Mouse (Mus musculus): ENCODE data around the gene Klhl36.

Klhl36 gene

DNA sequence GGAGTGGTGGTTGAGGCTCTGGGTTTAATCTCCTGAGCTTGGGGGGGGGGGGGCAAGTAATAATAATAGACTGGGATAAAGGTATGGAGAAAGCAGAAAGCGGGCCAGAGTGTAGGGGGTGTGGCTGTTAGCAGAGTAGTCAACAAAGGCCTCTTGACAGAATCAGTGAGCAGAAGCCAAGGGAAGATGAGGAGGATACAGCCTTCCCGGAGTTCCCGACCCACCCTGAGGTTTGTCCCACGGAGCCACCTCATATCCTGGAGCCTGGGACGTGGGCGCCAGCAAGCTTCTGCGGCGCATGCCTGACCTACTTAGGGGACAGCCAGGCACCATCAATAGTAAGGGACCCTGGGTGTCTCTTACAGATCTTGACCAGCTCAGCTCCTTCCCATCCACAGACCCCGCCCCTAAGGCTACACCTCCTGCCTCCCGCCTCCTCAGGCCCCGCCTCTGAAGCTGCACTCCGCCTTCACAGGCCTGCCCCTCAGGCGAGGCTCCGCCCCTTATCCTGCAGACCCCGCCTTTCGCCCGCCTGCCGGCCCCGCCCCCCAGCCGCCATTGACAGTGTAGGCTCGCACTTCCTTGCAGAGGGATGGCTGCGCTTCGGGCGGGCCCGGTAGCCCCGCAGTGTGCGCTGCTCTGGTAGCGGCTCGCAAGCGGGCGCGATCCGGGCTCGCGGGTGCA is at the start of gene Klhl36:
Klhl36 (plus strand) TSS at position 561 of the 684 bp plus-strand sequence.
- peak; percentile 97 for DNase-seq (ENCODE audit: low spot score)

DNA sequence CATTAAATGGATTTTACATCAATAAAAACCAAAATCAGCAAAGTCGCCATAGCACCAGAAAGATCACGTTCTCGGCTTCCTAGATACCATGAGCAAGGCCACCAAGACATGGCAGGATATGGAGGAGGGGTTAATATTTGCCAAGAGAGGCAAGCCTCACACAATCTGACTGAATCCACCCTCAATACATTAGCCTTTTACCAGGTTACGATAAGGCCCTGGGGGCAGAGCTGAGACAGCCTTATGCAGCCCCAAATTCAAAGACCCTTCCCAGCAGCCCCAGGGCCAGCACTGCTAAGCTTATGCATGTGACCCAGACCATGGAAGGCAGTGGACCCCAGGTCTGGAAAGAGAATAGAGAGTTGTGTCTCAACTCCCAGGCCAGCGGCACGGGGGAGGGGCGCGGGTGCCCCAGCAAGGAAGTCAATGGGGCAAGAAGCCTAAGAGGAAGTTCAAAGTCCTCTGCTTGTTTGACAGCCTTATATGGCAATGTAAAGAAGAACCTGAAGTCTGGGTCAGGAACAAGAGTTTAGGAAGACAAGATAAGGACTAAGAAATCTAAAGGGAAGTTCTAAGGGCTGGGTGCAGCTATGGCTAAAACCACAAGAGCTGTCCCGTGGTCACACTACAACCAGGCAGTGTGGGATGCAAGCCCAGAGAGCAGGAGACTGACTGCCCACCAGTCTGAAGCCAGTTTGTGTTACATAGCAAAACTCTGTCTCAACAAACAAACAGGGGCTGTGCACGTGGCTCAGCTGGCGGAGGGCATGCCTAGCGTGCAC is 49.2 kb upstream of the Klhl36 start:
- peak; percentile 67 for DNase-seq (ENCODE audit: low spot score)

DNA sequence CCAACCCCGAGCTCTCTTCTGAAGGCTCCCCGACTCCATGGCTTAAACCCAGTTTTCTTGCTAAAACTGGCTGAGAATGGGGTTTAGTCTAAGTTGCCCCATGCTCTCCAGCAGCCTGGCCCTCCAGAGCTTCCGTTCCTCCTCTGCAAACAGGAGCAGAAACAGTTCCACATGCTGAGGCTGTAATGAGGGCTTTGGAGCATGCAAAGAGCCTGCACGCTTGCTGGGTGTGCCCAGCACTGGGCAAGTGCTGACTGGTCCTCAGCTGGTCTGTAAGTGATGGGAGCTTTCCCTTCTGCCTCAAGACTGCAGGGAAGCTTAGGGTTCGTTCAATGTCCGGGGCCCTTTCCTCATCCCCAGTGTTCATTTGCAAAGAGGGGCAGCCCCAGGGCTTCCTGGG is 45.8 kb upstream of the Klhl36 start:
- no peak for DNase-seq (ENCODE audit: low spot score)

DNA sequence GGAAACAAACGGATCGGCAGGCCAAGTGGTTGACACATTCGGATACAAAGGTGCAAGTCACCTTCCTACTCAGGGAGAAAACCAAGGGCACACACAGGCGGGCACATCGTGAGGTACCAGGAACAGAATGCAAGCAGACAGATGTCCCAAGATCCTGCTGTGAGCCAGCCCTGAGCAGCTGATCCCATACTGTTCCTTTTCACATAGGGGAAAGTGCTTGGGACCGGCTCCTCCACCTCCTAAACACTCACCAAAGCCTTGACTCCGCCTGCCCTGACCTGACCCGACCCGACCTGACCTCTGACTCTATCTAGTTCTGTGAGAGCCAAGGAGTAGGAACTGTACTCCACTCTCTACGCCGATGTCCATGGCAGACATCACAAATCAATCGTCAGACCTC is 44.6 kb upstream of the Klhl36 start:
- no peak for DNase-seq (ENCODE audit: low spot score)

DNA sequence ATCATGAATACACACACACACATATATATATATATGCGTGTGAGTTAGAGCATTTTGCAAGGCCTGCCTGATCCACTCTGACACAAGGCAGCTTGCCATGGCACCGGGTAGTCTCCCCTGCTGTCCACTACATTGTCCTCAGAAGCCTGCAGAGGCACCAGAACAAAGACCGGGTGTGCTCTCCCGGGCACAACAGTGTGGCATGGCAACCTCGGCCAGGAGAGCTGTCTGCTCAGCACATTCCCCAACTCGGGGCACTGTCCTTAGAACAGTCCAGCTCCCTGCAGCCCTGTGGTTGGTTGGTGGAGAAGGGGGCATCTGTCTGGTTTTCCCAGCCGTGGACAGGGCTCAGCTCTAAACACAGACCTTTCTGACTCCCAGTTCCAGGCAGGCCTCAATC is 42.8 kb upstream of the Klhl36 start:
- DNase-seq (ENCODE audit: low spot score): no peak

DNA sequence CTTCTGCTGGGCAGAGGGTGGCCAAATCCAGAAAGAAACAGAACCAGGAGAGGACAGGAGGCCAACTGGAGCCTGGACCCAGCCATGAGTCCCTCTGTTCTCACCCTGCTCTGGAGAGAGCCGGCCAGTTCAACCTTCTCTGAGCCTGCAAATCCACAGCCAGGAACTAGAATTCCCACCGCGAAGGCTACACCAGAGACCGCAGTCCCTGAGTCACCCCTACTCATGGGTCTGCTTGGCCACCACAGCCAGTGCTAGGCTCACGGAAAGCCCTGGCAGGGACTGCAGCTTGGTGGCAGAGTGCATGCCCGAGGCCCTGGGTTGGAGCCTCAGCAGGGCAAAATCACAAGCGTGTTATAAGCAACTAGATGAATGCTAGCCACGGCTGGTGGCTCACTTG is 42.1 kb upstream of the Klhl36 start:
- DNase-seq (ENCODE audit: low spot score): no peak

DNA sequence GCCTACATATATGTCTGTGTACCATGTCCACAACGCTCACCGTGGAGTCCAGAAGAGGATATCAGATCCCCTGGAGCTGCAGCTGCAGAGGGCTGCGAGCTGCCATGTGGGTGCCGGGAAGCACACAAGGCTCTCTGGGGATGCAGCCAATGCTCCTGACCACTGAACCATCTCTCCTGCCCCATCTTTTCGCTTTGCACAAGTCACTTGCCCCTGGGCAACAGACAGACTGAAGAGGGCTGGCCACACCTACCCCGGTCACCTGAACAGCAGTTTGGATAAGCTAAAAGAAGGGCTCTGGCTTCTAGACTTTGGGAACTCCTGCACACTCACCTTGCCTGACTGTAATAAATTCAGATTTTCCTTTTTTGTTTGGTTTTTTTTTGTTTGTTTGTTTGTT is 40.4 kb upstream of the Klhl36 start:
- DNase-seq (ENCODE audit: low spot score): no peak

DNA sequence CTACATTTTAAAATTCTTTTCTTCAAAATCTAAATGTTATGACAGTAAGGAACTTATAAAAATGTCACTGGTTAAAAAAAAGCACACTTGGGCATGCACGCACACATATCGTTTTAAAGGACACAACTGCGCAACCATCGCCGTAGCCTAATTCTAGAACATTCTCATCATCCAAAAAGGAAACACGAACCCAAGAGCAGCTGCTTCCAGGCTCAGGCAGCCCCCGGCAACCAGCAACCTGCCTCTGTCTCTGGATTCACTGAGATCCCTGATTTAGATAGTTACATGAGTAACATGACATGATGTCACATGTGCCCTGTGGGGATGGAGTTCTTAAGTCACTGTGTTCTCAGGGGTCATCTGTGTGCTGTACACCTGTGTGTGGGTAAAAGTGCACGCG is 38.8 kb upstream of the Klhl36 start:
- no peak for DNase-seq (ENCODE audit: low spot score)

DNA sequence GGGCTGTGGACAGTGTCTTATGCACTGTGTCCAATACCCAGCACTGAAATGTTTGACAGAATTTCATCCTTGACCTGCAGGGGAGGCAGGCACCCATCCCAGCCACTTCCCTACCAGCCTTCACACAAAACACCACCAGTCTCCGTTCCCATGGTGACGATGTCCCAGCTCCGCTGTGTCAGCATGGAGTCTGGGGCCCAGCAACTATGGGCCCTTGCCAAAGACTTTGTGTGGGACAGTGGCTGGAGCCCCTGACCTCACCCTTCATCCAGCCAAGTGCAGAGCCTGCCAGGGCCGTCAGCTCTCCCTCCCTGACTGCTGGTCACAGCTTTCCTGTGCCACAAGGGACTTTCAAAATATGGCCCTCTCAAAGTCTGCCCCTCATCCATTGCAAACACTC is 38.0 kb upstream of the Klhl36 start:
- DNase-seq (ENCODE audit: low spot score): no peak

DNA sequence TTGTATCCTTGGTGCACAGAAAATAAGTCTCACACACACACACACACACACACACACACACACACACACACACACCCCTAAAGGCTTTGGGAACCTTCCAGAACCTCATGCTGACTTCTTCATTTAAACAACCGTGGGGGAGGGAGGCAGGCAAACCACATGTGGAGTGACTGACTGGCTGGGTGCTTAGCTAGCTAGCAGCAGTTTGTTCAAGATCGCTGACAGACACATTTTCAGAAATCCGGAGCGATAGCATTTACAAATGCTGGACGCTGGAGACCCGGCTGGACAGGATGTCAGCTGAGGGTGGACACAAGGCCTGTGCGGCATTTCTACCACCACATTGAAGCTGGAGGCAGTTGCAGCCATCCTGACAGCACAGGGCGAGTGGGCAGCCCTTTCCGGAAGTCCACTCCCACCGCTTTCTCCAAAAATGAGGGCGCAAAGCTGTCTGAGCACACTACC is 37.2 kb upstream of the Klhl36 start:
- DNase-seq (ENCODE audit: low spot score): no peak

DNA sequence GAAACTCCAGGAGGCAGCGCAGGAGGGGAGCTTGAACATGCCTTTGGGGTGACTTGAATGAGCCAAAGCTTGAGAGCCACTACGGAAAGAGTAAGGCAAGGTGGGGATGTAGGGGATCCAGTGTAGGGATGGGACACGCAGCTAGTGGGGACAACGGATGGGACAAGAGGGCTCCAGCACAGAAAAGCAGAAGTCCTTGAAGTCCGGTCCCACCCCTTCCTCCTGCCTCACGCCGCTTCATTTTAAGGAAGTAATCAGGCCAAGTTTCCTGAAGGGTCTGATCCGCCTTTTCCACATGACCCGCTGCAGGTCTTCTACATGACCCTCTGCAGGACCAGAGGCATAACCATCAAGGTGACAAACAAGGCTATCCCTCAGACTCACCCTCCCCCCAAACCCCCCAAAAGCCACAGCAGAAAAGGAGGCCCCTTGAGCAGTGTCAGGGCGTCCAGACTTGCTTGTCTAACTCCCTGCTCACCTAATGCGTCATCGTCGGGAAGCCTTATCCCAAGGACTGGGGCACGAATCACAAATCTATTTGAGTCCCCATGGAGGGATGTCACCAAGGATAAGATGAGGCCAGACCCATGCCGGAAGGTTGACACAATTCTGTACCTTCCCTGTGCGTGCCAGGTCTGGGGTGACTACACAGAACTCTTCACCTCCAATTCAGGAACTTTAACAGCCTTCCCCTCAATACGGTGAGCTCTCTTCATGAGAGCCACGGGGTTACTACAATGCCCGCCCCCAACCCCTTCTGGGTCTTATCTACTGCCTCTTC is 35.9 kb upstream of the Klhl36 start:
- no peak for DNase-seq (ENCODE audit: low spot score)

DNA sequence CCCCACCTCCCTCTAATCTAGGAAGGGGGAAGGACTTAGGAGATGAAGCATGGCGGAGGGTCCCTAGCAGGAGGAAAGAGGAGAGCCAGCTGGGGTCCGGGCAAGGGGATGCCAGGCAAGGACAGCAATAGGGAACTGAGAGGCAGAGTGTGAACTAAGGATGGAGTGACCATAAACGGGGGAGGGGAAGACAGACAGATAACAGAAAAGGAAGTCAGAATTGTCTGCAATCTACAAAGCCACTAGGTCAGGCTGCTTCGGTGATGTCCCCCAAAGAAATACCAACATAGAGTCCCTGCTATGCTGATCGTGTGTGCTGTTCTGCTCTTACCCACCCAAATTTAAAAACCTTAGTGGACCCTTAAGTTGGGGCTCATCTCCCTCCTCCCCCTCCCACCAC is 35.1 kb upstream of the Klhl36 start:
- DNase-seq (ENCODE audit: low spot score): no peak

DNA sequence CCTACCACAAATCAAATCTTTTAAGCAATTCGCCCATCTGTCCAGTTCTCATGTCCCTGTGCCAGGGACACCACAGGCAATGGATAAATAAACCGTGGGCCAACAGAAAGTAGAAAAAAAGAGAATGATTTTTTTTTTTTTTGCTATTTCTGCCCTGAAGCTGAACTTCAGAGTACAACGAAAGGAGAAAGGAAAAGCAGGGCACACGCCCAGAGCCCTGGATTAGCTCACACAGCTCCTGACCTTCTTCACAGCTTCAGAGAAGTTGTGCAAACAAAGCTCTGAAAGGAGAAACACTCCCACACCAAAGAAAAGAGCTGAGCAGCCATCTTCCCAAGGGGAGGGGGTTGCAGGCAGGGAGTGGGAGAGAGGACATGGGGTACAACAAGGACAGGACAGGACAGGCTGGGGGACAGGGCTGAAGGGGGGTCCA is 34.3 kb upstream of the Klhl36 start:
- no peak for DNase-seq (ENCODE audit: low spot score)

DNA sequence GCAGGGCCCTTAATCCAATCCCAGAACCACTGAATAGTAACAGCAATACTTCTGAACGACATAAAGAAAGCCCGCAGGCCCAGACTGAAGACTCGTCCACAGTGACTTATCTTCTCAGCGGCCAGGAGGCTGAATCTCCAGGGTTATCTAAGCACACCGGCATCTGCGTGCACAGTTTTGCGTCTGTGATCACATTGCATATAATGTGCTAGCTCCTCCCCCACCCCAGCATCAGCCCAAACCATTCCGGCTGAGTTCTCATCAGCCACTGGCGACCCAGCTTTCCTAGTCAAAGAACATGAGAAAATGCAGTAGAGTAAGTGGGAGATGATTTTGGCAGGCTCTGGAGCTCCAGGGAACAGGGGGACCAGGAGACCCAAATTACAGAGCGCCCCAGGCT is 33.1 kb upstream of the Klhl36 start:
- no peak for DNase-seq (ENCODE audit: low spot score)

DNA sequence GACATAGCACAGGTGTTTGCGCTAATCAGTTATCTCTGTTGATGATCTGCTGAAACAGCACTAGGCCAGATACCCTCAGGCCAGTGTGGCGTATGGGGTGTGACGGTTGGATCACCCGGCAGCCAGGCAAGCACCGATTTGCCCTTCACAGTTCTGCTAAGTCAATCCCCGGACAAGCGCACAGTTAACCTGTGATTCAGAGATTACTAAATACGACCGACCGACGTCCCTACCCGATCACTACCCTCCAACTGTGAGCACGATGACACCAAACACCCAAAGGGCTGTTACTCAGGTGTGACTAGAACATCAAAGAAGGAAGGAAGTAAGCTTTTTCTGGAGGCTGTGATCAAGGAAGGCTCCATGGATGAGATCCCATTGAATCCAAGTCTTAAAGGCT is 32.6 kb upstream of the Klhl36 start:
- DNase-seq (ENCODE audit: low spot score): no peak

DNA sequence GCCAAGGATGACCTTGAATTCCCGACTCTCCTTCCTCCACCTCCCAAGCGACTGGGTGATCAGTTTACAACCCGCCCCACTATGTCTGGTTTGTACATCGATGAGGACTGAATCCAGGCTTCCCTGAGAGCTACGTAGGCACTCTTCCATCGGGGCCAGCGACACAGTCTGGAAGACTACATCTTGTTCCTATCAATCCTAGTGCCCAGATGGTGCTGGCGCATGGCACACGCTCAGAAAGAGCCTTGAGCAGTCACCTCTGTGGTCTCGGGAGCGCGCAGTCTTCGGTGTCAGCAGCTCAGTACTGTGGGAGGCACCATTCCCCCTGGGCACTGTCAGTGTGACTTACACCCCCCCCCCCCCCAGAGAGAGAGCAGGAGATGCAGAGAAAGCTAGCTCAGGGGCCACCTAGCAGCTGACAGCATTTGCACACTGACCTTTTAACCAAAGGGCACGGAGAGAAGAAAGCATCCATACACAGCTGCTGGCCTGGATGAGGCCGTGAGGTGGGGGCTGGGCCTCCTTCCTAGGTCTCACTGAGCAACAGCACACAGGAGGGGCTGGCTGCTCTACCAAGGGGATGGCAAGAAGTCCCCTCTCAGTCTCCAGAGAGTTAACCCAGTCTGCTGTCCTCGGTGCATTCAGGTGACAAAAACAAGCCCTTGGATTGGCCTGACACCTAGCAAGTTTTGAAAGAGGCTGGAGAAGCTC is 32.0 kb upstream of the Klhl36 start:
- no peak for DNase-seq (ENCODE audit: low spot score)

DNA sequence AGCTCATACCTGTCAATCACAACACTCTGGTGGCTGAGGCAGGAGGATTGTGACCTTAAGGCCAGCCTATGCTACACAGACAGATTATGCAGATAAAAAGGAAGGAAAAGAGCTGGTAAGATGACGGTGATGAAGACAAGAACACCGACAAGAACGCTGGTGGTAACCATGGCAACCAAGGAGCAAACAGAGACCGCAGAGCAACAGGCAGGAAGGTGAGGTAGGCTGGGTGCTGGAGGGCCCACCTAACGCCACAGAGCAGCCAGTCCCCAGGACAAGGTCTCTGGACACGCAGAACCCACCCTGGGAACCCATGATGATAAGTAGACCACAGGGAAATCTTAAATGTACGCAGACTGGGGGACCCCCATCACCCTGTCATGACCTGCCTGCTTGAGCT is 31.5 kb upstream of the Klhl36 start:
- no peak for DNase-seq (ENCODE audit: low spot score)

DNA sequence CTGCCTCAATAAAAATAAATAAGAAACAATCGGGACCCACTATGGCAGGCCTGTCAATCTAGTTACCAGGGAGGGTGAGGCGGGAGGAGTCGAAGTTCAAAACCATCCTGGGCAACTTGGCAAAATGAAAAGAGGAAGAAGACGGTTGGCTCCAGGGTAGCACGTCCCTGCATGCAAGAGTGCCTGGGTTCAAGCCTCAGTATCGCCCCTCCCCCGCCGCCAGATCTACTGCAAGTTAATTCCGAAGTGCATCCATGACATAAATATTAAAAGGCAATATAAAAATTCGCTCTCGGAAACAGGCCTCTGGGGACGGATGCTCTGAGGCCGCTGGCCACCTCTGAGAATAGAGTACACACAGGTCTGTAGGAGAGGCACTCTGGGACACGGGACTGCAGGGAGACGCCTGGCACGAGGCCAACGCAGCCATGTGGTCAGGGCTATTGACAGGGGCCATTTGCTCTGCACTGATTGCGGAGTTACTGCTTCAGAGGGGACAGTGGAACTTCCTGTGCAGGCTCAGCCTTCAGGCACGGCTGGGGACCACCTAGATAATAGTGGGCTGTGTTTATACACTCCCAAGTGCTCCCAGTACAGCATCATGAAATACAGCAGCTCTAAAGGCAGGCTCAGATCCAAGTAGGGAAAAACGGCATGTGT is 30.6 kb upstream of the Klhl36 start:
- DNase-seq (ENCODE audit: low spot score): peak; percentile 78

DNA sequence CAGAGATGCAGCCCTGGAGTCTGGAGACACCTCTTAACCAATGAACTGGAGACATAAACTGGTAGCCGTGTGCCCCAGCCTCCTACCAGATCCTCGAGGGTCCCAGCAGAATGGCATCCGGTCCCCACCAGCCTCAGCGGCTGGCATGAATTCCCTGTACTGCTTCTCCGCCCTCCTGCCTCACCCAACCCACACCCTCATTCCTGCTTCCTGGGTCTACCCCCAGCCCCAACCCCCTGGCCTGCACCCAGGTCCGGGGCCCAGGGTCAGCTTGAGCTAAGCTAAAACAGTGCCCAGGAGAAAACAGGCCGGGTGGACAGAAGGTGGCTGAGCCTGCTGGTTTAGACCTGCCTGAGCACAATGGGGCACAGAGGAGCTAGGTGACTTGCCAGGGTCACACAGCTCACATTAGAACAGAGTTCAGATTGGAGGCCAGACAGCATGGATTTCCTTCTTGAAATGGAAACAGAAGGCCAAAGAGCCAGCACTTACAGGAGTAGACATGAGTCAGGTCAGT is 29.9 kb upstream of the Klhl36 start:
- DNase-seq (ENCODE audit: low spot score): no peak

DNA sequence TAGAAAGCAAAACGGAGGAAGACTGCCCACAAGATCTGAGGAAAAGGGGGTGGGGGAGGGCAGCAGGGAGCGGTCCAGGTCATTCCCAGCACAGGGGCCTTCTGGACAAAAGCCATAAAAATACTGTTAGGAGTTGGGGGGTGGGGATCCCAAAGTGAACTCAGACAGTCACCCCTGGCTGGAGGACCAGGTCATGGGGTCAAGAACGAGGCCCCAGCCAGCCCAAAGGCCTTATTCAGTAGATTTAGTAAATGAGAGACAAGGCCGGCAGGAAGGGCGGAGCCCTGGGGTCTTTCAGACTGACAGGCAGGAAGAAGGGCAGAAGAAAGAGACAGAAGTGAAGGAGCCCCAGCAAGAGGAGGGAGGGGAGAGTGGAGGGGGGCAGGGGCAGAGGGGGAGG is 29.1 kb upstream of the Klhl36 start:
- DNase-seq (ENCODE audit: low spot score): no peak

DNA sequence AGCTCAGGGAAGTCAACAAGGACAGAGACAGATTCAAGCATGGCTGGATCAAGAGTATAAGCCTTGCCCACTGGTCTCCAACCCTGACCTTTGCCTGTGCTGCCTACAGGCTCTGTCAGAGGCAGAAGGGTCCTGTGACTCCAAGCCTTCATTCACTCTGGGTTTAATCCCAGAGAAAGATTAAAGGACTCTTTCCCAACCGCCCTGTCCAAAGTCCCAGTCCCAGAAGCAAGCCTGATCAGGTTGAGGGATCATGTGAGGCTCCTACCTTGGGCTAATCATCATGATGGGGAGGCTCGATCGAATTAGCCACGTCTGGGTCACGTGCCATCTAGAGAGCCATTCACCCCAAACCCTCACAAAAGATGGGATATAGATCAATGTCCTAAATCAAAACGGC is 27.4 kb upstream of the Klhl36 start:
- no peak for DNase-seq (ENCODE audit: low spot score)
